Mouse (Mus musculus) MEL (cell line): ENCODE data around the gene Tnnc1. TPM values are rescaled to one million over a fixed set of nuclear protein-coding genes. Genes with fewer than 3 reads are reported as not detected.

Experiments used
- DNase-seq: peaks from one replicate; pipeline ENCODE4 v3.0.0; 2011; ENCODE audit warnings: low read depth, low spot score
- H3K27ac ChIP-seq: 2 replicates; pipeline ENCODE4 v1.5.1; 2012; ENCODE audit warnings: low read depth, mild to moderate bottlenecking, control low read depth, low read length, moderate library complexity; ENCODE audit not compliant: control insufficient read depth
- H3K27me3 ChIP-seq, 2 experiments: fragments of 150-350 bp in 1 of 2; sonication (generic) in 1 of 2; 2 replicates each; pipeline ENCODE4 v1.6.1; 2012; ENCODE audit warnings: low read length in 2 of 2, mild to moderate bottlenecking in 2 of 2, improper control_type of control experiment in 1 of 2, moderate library complexity in 1 of 2; ENCODE audit not compliant: insufficient read depth in 2 of 2, control insufficient read depth in 1 of 2
- H3K36me3 ChIP-seq, 2 experiments: 2 replicates each; pipeline ENCODE4 v1.6.1; 2012 to 2014; ENCODE audit warnings: low read length in 2 of 2, improper control_type of control experiment in 1 of 2, inconsistent platforms in 1 of 2, mild to moderate bottlenecking in 1 of 2; ENCODE audit not compliant: insufficient read depth in 2 of 2, control insufficient read depth in 1 of 2
- H3K4me1 ChIP-seq, 2 experiments: fragments of 150-350 bp in 1 of 2; sonication (generic) in 1 of 2; 2 replicates each; pipeline ENCODE4 v1.6.1; 2012; ENCODE audit warnings: low read length in 2 of 2, improper control_type of control experiment in 1 of 2, mild to moderate bottlenecking in 1 of 2; ENCODE audit not compliant: insufficient read depth in 2 of 2, control insufficient read depth in 1 of 2
- H3K4me3 ChIP-seq, 2 experiments: fragments of 150-350 bp in 1 of 2; sonication (generic) in 1 of 2; 2 replicates each; pipeline ENCODE4 v1.5.1; 2012; ENCODE audit warnings: low read depth in 2 of 2, low read length in 2 of 2, mild to moderate bottlenecking in 2 of 2, moderate library complexity in 2 of 2, control low read depth in 1 of 2, improper control_type of control experiment in 1 of 2; ENCODE audit not compliant: control insufficient read depth in 1 of 2, insufficient read depth in 1 of 2
- H3K79me2 ChIP-seq: 2 replicates; pipeline ENCODE4 v1.6.1; 2012; ENCODE audit warnings: mild to moderate bottlenecking, low read length, moderate library complexity; ENCODE audit not compliant: control insufficient read depth, poor library complexity, insufficient read depth
- H3K9ac ChIP-seq: 2 replicates; pipeline ENCODE4 v1.6.1; 2012; ENCODE audit warnings: low read depth, mild to moderate bottlenecking, control low read depth, low read length, moderate library complexity; ENCODE audit not compliant: control insufficient read depth, poor library complexity, severe bottlenecking
- H3K9me3 ChIP-seq: fragments of 150-350 bp; sonication (generic); replicated peaks from 2 replicates; pipeline ENCODE4 v1.6.1; 2012; ENCODE audit warnings: mild to moderate bottlenecking, low read length, improper control_type of control experiment, moderate library complexity; ENCODE audit not compliant: insufficient read depth
- CHD1 ChIP-seq: IDR thresholded peaks from 2 replicates; pipeline ENCODE4 v1.6.1; 2012; ENCODE audit warnings: low read depth, mild to moderate bottlenecking, inconsistent platforms, low read length, improper control_type of control experiment
- CHD2 ChIP-seq: IDR thresholded peaks from 2 replicates; pipeline ENCODE4 v1.6.1; 2011; ENCODE audit warnings: low read length, improper control_type of control experiment
- CTCF ChIP-seq, 3 experiments: IDR thresholded peaks in 2 of 3; conservative IDR thresholded peaks in 1 of 3; 2 replicates each; pipeline ENCODE4 v1.5.1; 2011 to 2012; ENCODE audit warnings: low read length in 3 of 3, low read depth in 2 of 3, mild to moderate bottlenecking in 2 of 3, improper control_type of control experiment in 1 of 3, inconsistent platforms in 1 of 3, mixed read lengths in 1 of 3, moderate library complexity in 1 of 3; ENCODE audit not compliant: control insufficient read depth in 1 of 3, insufficient read depth in 1 of 3, poor library complexity in 1 of 3, severe bottlenecking in 1 of 3
- ELF1 ChIP-seq: IDR thresholded peaks from 2 replicates; pipeline ENCODE4 v1.6.1; 2014; ENCODE audit warnings: low read depth, mild to moderate bottlenecking, inconsistent platforms, low read length, improper control_type of control experiment, moderate library complexity
- GABPA ChIP-seq: IDR thresholded peaks from 2 replicates; pipeline ENCODE4 v1.6.1; 2012; ENCODE audit warnings: low read depth, mild to moderate bottlenecking, inconsistent platforms, low read length, improper control_type of control experiment, moderate library complexity
- GATA1 ChIP-seq: IDR thresholded peaks from 2 replicates; pipeline ENCODE4 v1.6.1; 2011; ENCODE audit warnings: low read depth, low read length, improper control_type of control experiment
- JUND ChIP-seq: IDR thresholded peaks from 2 replicates; pipeline ENCODE4 v1.6.1; 2011; ENCODE audit warnings: low read depth, mild to moderate bottlenecking, improper control_type of control experiment, low read length
- KAT2A ChIP-seq: conservative IDR thresholded peaks from 2 replicates; pipeline ENCODE4 v1.6.1; 2012; ENCODE audit warnings: low read depth, low read length, improper control_type of control experiment, inconsistent platforms
- MEF2A ChIP-seq: IDR thresholded peaks from 2 replicates; pipeline ENCODE4 v1.6.1; 2014; ENCODE audit warnings: low read depth, mild to moderate bottlenecking, inconsistent platforms, low read length, improper control_type of control experiment; ENCODE audit not compliant: poor library complexity, insufficient replicate concordance, severe bottlenecking; ENCODE audit errors: extremely low read depth
- MXI1 ChIP-seq: IDR thresholded peaks from 2 replicates; pipeline ENCODE4 v1.6.1; 2011; ENCODE audit warnings: mild to moderate bottlenecking, low read depth, low read length, improper control_type of control experiment
- NELFE ChIP-seq: IDR thresholded peaks from 2 replicates; pipeline ENCODE4 v1.6.1; 2011; ENCODE audit warnings: low read depth, low read length, improper control_type of control experiment
- POLR2A ChIP-seq, 2 experiments: IDR thresholded peaks; 2 replicates each; pipeline ENCODE4 v1.6.1; 2011 to 2012; ENCODE audit warnings: low read length in 2 of 2, mild to moderate bottlenecking in 2 of 2, control low read depth in 1 of 2, improper control_type of control experiment in 1 of 2, low read depth in 1 of 2, moderate library complexity in 1 of 2; ENCODE audit not compliant: control insufficient read depth in 1 of 2, insufficient read depth in 1 of 2, poor library complexity in 1 of 2
- POLR2AphosphoS5 ChIP-seq: IDR thresholded peaks from 2 replicates; pipeline ENCODE4 v1.6.1; 2012; ENCODE audit warnings: low read depth, borderline replicate concordance, mild to moderate bottlenecking, inconsistent platforms, low read length, moderate library complexity, mixed read lengths
- RAD21 ChIP-seq: IDR thresholded peaks from 2 replicates; pipeline ENCODE4 v1.6.1; 2011; ENCODE audit warnings: mild to moderate bottlenecking, low read depth, low read length, improper control_type of control experiment
- SIN3A ChIP-seq: IDR thresholded peaks from 2 replicates; pipeline ENCODE4 v1.6.1; 2012; ENCODE audit warnings: low read length, improper control_type of control experiment, inconsistent platforms
- SMC3 ChIP-seq: IDR thresholded peaks from 2 replicates; pipeline ENCODE4 v1.6.1; 2011; ENCODE audit warnings: low read depth, low read length, improper control_type of control experiment
- TAL1 ChIP-seq: IDR thresholded peaks from 2 replicates; pipeline ENCODE4 v1.6.1; 2012; ENCODE audit warnings: mild to moderate bottlenecking, inconsistent platforms, low read length, moderate library complexity, mixed read lengths
- TBP ChIP-seq: IDR thresholded peaks from 2 replicates; pipeline ENCODE4 v1.8.0; 2011; ENCODE audit warnings: low read depth, low read length, improper control_type of control experiment
- USF2 ChIP-seq, 2 experiments: IDR thresholded peaks; 2 replicates each; pipeline ENCODE4 v1.6.1; 2011 to 2012; ENCODE audit warnings: improper control_type of control experiment in 2 of 2, low read length in 2 of 2, borderline replicate concordance in 1 of 2, inconsistent platforms in 1 of 2, low read depth in 1 of 2, mild to moderate bottlenecking in 1 of 2; ENCODE audit not compliant: insufficient read depth in 1 of 2
- ZC3H11A ChIP-seq: IDR thresholded peaks from 2 replicates; pipeline ENCODE4 v1.6.1; 2012; ENCODE audit warnings: low read depth, mild to moderate bottlenecking, inconsistent platforms, low read length, improper control_type of control experiment
- ZKSCAN1 ChIP-seq: IDR thresholded peaks from 2 replicates; pipeline ENCODE4 v1.6.1; 2012; ENCODE audit warnings: low read depth, mild to moderate bottlenecking, inconsistent platforms, low read length, improper control_type of control experiment, moderate library complexity
- ZMIZ1 ChIP-seq: IDR thresholded peaks from 2 replicates; pipeline ENCODE4 v1.6.1; 2012; ENCODE audit warnings: low read depth, mild to moderate bottlenecking, inconsistent platforms, low read length, improper control_type of control experiment, moderate library complexity
- ZNF384 ChIP-seq: IDR thresholded peaks from 2 replicates; pipeline ENCODE4 v1.6.1; 2012; ENCODE audit warnings: low read depth, mild to moderate bottlenecking, inconsistent platforms, low read length, improper control_type of control experiment
- polyA plus RNA-seq, 2 experiments: library from polyadenylated mRNA; stranded (reverse) in 1 of 2; unstranded in 1 of 2; fragments of >175 nt in 1 of 2; fragments of >200 nt in 1 of 2; gene quantifications; 2 replicates each; pipeline versions ENCODE4 v1.2.1 to v1.2.4; 2012; ENCODE audit warnings: low replicate concordance in 2 of 2, low read depth in 1 of 2; ENCODE audit not compliant: insufficient read length in 2 of 2, insufficient read depth in 1 of 2, missing spikeins in 1 of 2
- total RNA-seq: library from RNA; depleted of rRNA; stranded (reverse); fragments of 300-350 nt; gene quantifications from 2 replicates; pipeline ENCODE4 v1.2.3, GENCODE M21; 2012

The Tnnc1 gene
- total and polyA plus RNA-seq, 3 experiments: 0.19 TPM; not detected in 2

DNA sequence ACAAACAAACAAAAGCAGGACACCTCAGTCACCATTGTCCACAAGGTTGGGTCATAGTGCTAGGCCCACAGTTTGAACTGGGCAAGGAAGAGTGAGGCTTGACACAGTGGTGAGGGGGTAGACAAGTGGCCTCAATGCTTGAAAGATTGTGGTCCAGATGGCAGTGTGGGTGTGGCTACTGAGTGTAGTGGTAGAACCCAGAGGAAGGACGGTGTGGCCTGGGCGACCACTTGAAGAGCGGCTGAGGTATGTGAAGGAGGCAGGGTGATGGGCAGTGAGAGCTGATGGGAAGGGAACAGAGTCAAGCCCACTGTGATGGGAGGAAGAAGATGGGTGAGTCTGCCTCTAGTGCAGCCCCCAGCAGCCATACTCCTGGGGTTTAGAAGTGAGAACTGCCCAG, 6.6 kb downstream of the Tnnc1 start:
- no peaks in the 10 kb centered on the region for H3K36me3 ChIP-seq
- H3K4me1 ChIP-seq: peaks cover 0 to 2% of the 10 kb centered on the region in 2 experiments; a peak in 1 of 4 replicates
- peaks cover 0 to 5% of the 10 kb centered on the region in 2 experiments; a peak in 2 of 4 replicates for H3K27me3 ChIP-seq
- TF ChIP-seq ZNF384 (no peak), TAL1 (no peak), ZKSCAN1 (no peak), TBP (no peak), ZMIZ1 (no peak), ELF1 (no peak), CHD1 (no peak), KAT2A (no peak), CTCF (IDR thresholded peaks at IDR 0.05 in 2 of 3, conservative IDR thresholded peaks at IDR 0.05 in 1 of 3; ENCODE audit: control insufficient read depth in 1 of 3, insufficient read depth in 1 of 3, low read depth in 2 of 3, low read length in 3 of 3, poor library complexity in 1 of 3, severe bottlenecking in 1 of 3) (no peak), JUND (no peak)
- H3K4me3 ChIP-seq: no peak overlapping the region
- no peak overlapping the region for H3K27ac ChIP-seq
- H3K79me2 ChIP-seq: no peaks in the 10 kb centered on the region
- DNase-seq: no peak
- no peaks in the 10 kb centered on the region for H3K9me3 ChIP-seq
- H3K9ac ChIP-seq: no peak overlapping the region

DNA sequence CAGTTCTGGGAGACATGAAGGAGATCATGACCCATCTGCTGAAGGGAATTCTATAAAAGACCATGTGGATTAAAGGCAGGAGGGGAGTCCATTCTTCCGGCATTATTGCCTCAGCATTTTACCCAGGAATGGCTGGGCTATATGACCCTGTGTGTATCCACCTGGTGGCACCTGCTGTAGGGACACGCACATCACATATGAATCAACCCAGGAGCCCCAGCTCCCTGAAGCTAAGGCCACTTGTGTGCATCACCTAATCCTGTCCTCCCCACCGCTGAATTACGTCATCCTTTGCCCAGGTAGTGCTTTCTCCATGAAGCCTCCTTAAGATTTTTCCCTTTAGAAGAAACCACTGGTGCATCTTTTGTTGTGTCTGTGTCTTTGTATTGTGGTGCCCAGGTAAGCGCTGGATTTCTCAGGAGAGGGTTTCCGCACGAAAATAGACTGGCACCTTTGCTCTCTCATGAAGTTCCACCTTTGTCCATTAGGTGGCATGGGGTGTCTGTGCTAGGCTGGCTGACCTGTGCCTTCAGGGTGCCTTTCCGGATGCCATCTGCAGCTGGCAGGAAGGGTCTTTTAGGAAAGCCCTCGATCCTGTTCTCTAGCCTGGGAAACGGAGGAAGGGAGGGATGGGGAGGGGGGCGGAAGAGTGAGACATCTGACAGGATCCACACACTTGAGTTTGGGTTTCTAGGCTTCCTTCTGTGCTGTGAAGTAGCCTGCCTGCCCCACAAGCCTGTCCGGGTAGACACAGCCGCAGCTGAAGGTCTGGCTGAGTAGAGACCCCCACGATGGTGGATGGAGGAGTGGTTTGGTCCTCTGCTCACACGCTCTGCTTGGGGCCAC, 7.3 kb downstream of the Tnnc1 start:
- 0 out of 2 replicates have a peak overlapping the region, but pooled peaks have one; percentile 26 for H3K9ac ChIP-seq
- TF ChIP-seq GATA1 (no peak), USF2 (IDR thresholded peaks at IDR 0.05; ENCODE audit: borderline replicate concordance in 1 of 2, insufficient read depth in 1 of 2, low read depth in 1 of 2, low read length in 2 of 2) (no peak), ZKSCAN1 (no peak), NELFE (no peak), SMC3 (peak; percentile 75), CHD2 (no peak), RAD21 (peak; percentile 84), GABPA (no peak), ZC3H11A (peak; percentile 50), POLR2A (IDR thresholded peaks at IDR 0.05; ENCODE audit: control insufficient read depth in 1 of 2, insufficient read depth in 1 of 2, low read depth in 1 of 2, low read length in 2 of 2, poor library complexity in 1 of 2) (no peak), SIN3A (no peak), MEF2A (no peak), TAL1 (no peak), POLR2AphosphoS5 (no peak), CTCF (IDR thresholded peaks at IDR 0.05 in 2 of 3, conservative IDR thresholded peaks at IDR 0.05 in 1 of 3; ENCODE audit: control insufficient read depth in 1 of 3, insufficient read depth in 1 of 3, low read depth in 2 of 3, low read length in 3 of 3, poor library complexity in 1 of 3, severe bottlenecking in 1 of 3) (peak; percentile 76 to 85 (median 80)), MXI1 (no peak), CHD1 (no peak), ZMIZ1 (no peak), ZNF384 (0 out of 2 replicates have a peak, but pooled peaks have one; percentile 35)
- peaks cover 0 to 5% of the 10 kb centered on the region in 2 experiments; a peak in 2 of 4 replicates for H3K27me3 ChIP-seq
- H3K9me3 ChIP-seq: no peaks in the 10 kb centered on the region
- no peaks in the 10 kb centered on the region for H3K36me3 ChIP-seq
- DNase-seq: peak; percentile 70
- H3K4me1 ChIP-seq: peaks cover 0 to 2% of the 10 kb centered on the region in 2 experiments; a peak in 1 of 4 replicates
- H3K4me3 ChIP-seq: no peak overlapping the region
- no peaks in the 10 kb centered on the region for H3K79me2 ChIP-seq
- H3K27ac ChIP-seq: no peak overlapping the region
